In the genomic region with DNA sequence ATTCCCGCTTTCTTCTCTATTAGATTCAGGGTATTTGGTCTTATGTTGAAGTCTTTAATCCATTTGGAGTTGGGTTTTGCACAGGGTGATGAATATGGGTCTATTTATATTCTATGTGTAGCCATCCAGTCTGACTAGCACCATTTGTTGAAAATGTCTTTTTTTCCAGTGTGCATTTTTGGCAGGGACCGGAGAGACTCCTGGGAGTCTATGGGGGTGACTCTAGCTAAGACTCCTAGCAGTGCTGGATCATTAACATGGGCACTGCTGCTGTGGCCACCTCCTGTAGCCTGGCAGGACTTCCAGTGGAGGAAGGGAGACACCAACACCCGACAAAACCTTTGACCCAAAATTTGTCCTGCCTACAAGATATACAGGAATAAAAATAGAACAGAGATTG, we compare ENCODE assay signal across 16 mouse cellular contexts.
"Had no signal": no experiment of that assay in that cellular context is flagged by ENCODE, and none has a peak within 500 bp of the region (broad histone marks: within the 10 kb centered on the region; RNA-seq: fewer than 3 reads in every experiment).

No protein-coding gene starts in this region.

- H3K9me3 ChIP-seq: limb, embryonic 12.5 days; liver, embryonic 13.5 days; lung, embryonic 15.5 days; megakaryocyte, embryonic 14.5 days; midbrain, embryonic 12.5 days had no signal

- DNase-seq: kidney, adult 18-20 months; kidney, postnatal 10 days; kidney, postnatal 4 days; liver; liver, embryonic 13.5 days; liver, postnatal 0 days; lung, postnatal 14 days; right cerebral cortex, postnatal 25 days; thymus, postnatal 4 days had no signal

- H3K27ac ChIP-seq: limb, embryonic 12.5 days; liver, embryonic 13.5 days; lung, embryonic 15.5 days; macrophage; midbrain, embryonic 12.5 days; stomach, postnatal 0 days had no signal

- H3K27me3 ChIP-seq: limb, embryonic 12.5 days; liver, embryonic 13.5 days; lung, embryonic 15.5 days; megakaryocyte, embryonic 14.5 days; midbrain, embryonic 12.5 days had no signal

- ATAC-seq: liver, postnatal 0 days; midbrain, embryonic 16.5 days had no signal

- H3K4me1 ChIP-seq: limb, embryonic 12.5 days; liver, embryonic 13.5 days; lung, embryonic 15.5 days; midbrain, embryonic 12.5 days had no signal

- H3K4me2 ChIP-seq: limb, embryonic 12.5 days; liver, embryonic 13.5 days; lung, embryonic 15.5 days; midbrain, embryonic 12.5 days had no signal

- H3K4me3 ChIP-seq: limb, embryonic 12.5 days; liver, embryonic 13.5 days; lung, embryonic 15.5 days; megakaryocyte, embryonic 14.5 days; midbrain, embryonic 12.5 days had no signal

- H3K9ac ChIP-seq: limb, embryonic 12.5 days; liver, embryonic 13.5 days; liver, postnatal 0 days; lung, embryonic 15.5 days; midbrain, embryonic 12.5 days had no signal

- H3K36me3 ChIP-seq: limb, embryonic 12.5 days; liver, embryonic 13.5 days; lung, embryonic 15.5 days; midbrain, embryonic 12.5 days had no signal
